Mouse (Mus musculus) left cerebral cortex, adult 11 months (tissue): Measurements from ENCODE around the gene AL732309.1.

Experiments used
- DNase-seq: peaks from one replicate; pipeline ENCODE4 v3.0.0; 2022; ENCODE audit warnings: low spot score

Gene AL732309.1

DNA sequence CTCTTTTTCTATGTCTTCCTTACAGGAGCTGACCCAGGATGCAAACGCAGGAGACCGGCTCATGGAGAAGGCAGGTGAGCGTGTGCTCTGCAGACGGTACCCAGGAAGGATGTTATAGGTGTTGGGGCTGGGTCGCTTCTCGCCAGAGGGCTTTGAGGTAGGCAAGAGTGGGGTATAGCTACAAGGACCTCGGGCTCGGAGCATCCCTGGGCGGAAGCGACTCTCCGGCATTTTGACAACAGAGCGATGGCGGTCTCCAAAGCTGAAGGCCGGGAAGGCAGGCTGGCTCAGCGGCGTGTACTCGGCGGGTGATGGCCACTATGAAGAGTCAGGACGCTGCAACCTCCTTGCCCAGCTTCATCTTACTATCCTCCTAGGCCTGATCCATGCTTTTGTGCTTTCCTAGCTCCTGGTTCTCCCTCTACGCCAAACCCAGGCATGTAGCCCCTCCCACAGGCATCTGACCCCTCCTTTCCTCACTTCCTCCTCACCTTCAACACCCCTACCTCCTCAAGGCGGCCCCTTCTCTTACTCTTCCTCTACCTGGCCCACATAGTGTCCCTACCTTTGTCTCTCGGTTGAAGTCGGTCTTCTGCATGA is 33.3 kb downstream of the AL732309.1 start:
- DNase-seq: no peak

DNA sequence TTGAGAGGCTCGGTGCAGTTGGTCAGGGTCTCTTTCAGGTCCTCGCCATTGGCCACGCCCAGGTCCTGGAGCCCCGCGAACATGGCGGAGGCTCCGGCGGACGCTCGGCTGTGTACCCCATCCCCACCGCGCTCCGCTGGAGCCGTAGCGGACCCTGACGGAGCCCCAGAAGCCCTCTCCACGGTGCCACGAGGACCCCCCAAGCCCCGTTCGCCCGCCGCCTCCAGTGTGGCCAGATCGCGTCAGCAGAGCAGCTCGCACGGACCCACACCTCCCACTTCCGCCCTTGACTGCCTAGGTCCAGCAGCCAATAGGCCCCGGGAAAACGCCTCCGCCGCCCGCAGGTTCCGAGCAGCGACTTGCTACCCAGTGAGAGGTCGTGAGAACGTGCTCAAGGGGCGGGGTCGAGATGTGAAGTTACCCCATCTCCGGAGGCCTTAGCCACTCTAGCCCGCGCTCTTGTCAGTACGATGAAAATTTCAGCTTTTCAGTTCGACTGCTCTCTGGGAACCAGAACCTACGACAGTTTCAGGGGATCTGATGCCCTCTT is 35.5 kb downstream of the AL732309.1 start, which contains the start of gene Nelfb:
Gene Nelfb (minus strand): TSS at position 369 of the 550 bp plus-strand sequence.
- DNase-seq: peak; percentile 65

DNA sequence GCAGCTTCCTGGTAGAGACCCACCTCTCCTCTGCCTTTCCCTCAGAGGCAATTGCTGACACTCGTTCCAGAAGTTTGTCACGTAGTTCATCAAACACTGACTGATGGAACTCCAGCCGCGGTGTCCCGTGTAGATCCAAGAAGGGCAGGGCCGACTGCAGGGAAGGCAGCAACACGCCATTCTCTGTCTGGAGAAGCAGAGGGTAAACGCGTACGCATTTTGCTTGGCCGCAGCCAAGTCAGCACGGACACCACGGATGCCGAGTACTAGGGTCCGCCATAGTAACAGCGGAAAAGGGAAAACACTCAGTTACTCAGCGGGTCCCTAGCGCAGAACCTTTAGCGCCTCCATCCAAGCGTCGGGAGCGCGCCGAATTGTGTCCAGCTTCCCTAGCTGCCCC is 36.0 kb downstream of the AL732309.1 start:
- DNase-seq: no peak

GRCm38 (mm10) chr2:25207593-25207992 is 39.1 kb downstream of the AL732309.1 start:
- DNase-seq: no peak

DNA sequence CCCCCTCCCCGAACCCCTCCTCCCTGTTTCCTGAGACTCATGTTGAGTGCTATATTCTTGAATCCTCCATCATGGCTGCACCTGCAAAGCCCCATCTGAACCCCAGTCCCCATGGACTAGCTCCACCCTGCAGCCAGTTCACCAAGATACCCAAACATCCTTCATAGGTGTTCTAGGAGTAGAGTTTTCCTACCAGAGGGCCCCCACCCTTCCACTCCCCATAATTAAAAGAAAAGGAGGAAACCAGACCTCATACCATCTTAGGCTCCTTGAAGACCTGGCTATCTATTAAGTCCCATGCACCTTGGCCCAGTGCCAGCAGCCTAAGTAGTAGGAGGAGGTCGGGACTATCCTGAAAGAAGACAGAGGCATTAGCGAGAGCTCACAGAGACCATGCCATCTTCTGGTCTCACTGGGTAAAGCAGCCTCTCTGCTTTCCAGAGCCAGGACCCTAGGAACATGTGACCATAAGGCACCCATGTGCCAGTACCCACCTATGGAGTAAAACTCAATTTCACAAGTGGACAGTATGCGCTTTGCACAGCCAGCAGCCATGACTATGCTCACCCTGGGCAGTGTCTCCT is 42.9 kb downstream of the AL732309.1 start:
- DNase-seq: no peak

DNA sequence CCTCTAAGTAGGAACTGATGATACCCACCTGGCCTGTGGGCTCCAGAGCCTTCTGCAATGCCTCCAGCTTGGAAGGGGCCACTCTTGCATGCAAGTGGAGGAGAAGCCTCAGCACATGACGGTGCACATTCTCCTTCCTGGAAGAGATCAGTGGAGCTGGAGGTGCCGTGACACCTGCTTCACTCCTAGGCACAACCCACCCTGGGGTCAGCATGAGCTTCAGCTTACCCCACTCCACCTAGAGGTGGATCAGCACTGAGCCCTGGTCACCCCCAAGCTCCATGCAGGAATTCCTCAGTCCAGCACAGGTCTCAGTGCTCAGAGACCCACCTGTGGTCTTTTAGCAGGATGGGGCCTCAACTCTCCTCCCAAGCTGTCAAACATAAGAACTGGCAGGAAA is 46.0 kb downstream of the AL732309.1 start:
- no peak for DNase-seq

DNA sequence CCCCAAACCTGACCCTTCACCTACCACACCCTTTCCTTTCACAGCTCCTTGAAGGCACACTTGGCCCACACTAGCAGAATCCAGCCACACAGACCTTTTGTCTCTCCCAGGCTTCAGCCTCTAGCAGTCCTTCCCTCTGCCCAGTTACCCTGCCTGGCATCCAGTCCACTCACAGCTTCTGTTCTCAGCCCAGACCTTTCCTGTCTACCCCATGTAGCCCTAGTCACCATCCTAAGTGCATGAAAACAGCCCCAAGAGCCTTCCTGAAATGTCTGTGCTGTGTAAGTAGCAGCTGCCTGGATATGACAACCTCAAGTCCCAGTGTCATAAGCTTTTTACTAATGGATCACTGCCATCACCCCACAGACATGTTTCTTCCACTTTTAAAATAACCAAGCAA is 48.7 kb downstream of the AL732309.1 start:
- DNase-seq: no peak

DNA sequence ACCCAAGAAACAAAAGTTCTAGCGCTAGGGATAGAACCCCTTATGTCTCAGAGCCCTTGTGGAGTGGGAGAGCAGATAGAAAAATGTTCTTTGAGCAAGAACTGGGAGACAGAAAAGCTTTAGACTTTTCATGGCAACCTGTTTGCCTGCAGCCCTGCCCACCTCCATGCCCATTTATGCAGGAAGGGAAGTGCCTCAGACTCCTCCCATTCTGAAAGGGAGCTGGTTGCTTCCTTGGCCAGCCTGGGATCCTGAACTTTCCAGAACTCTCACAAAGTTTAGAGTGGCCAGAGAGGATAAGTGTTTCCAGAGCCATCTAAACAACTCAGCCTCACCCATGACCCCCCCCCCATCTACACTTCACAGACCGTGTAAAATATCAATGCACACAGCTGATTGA is 49.5 kb downstream of the AL732309.1 start:
- no peak for DNase-seq

DNA sequence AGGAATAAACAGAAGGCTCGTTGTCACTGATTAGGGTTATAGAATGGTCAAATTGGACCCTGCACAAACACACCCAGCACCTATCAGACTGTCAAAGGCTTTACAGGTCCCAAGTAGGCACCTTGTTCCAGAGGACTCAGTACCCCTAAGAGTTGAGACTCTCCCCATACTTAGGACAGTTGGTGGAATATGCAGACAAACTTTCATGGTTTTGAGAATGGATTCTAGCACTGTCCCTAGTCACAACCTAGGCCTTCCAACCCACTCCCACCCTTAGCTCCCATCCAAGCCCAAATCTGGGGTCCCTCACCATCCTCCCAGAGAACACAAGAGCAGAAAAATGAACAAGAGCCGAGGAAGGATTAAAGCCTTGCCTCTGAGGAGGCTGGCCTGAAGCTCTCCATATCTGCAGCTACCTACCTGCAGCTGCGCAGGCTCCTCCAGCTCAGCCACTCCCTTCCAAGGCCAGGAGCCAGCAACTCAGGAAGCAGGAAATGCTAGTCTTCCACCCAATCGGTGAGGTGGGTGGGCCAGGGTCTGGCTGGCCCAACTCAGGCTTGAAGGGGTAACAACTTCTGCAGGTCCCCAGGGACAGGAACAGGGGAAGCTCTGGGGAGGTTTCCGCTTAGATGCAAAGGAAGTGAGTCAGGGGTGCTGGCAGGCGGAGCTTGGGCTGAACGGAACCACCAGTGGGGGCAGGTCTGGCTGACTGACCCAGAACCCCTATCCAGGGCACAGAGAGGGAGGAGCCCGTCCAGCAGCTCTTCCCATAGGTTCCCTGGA is 50.3 kb downstream of the AL732309.1 start, which contains the start of gene Tor4a:
Gene Tor4a (minus strand): TSS at position 715 of the 783 bp plus-strand sequence.
- DNase-seq: no peak

- no peak for DNase-seq
These were observed 51.2 kb downstream of the AL732309.1 start for GRCm38 (mm10) chr2:25195211-25196156.
